In genomic region chr4:148000202-148000772, GRCm38 (mm10) we compare ENCODE assay signal across 11 mouse cellular contexts. TPM values are rescaled to one million over a fixed set of nuclear protein-coding genes. Genes with fewer than 3 reads are reported as not detected.
DNase-seq lines count a peak whose midpoint lies in the region; ATAC-seq and TF ChIP-seq lines count a peak whose summit lies in the region.
"Had no signal": no experiment of that assay in that cellular context is flagged by ENCODE, and none has a peak within 500 bp of the region (broad histone marks: within the 10 kb centered on the region; RNA-seq: fewer than 3 reads in every experiment).

Nppa (plus strand) TSS chr4:148000722.

- no peaks in the 10 kb centered on the region for H3K9me3 ChIP-seq in heart, embryonic 13.5 days
- no peaks in the 10 kb centered on the region for H3K9me3 ChIP-seq in hindbrain, embryonic 16.5 days (ENCODE audit: control insufficient read depth, low read length)

- POLR2A ChIA-PET in Patski (lab: Charles Lee) = no interaction called here

- ATAC-seq in Patski = peak; percentile 67
- peak; percentile 59; the same call in 1 of the 2 replicates for ATAC-seq in heart, embryonic 13.5 days (ENCODE audit: extremely low read depth, insufficient number of reproducible peaks, low FRiP score, low TSS enrichment)
- peak; percentile 24; the same call in 1 of the 2 replicates for ATAC-seq in hindbrain, embryonic 16.5 days

- peak within 1 kb of the TSS; percentile 29 for H3K4me2 ChIP-seq in heart, embryonic 13.5 days
- H3K4me2 ChIP-seq in hindbrain, embryonic 16.5 days (ENCODE audit: low read length) = no peak within 1 kb of the TSS

- in situ Hi-C loops in Patski (cut with MboI; ENCODE audit: low pct_unique_long_range_greater_than_20kb) = loop anchor here (5.0 kb wide), 1 partner anchor 38 kb away; no protein-coding TSS in a partner anchor

- CTCF ChIA-PET in Patski (lab: Charles Lee) = interaction anchor here (0.7 kb wide), 1 partner anchor 8 kb away, joined by 3 read pairs; no protein-coding TSS in a partner anchor

- DNase-seq in heart, adult 11 months = peak; percentile 93
- no peak for DNase-seq in heart, adult 9 months (ENCODE audit: low spot score in 2 of 2)
- no peak for DNase-seq in Patski (ENCODE audit: low read depth, low spot score)
- DNase-seq in kidney, adult 11 months = no peak
- DNase-seq in layer of hippocampus, adult 9-11 months = no peak
- no peak for DNase-seq in cerebellum, adult 18-20 months
- DNase-seq: gastrocnemius, postnatal 10 days; kidney, postnatal 14 days had no signal

- no peak for TF ChIP-seq CTCF in Patski (IDR thresholded peaks at IDR 0.05)

- peak within 1 kb of the TSS; percentile 61 for H3K9ac ChIP-seq in heart, embryonic 13.5 days
- H3K9ac ChIP-seq in hindbrain, embryonic 16.5 days (ENCODE audit: low read depth, low read length) = no peak within 1 kb of the TSS

- H3K4me1 ChIP-seq in heart, embryonic 13.5 days = peaks cover 19% of the 10 kb centered on the region
- peaks cover 20% of the 10 kb centered on the region for H3K4me1 ChIP-seq in hindbrain, embryonic 16.5 days (ENCODE audit: control insufficient read depth, insufficient read depth, low read depth, low read length)

- H3K36me3 ChIP-seq in heart, embryonic 13.5 days = peaks cover 16% of the 10 kb centered on the region
- peaks cover 13% of the 10 kb centered on the region for H3K36me3 ChIP-seq in hindbrain, embryonic 16.5 days (ENCODE audit: control insufficient read depth, insufficient read depth, low read length)

- peak within 1 kb of the TSS; percentile 37 for H3K4me3 ChIP-seq in heart, embryonic 13.5 days
- no peak within 1 kb of the TSS for H3K4me3 ChIP-seq in hindbrain, embryonic 16.5 days (ENCODE audit: low read length)

- no peaks in the 10 kb centered on the region for H3K27me3 ChIP-seq in Patski
- H3K27me3 ChIP-seq in heart, embryonic 13.5 days (replicated peaks) = peaks cover 9% of the 10 kb centered on the region
- H3K27me3 ChIP-seq in hindbrain, embryonic 16.5 days (replicated peaks; ENCODE audit: control insufficient read depth, insufficient read depth, low read length) = no peaks in the 10 kb centered on the region

- peak within 1 kb of the TSS; percentile 67 for H3K27ac ChIP-seq in heart, embryonic 13.5 days (replicated peaks)
- H3K27ac ChIP-seq in hindbrain, embryonic 16.5 days (ENCODE audit: low read depth, low read length) = peak within 1 kb of the TSS; percentile 26; the same call in 1 of the 2 replicates

- 19% methylated on average over 12 of the region's 12 CpGs for WGBS in heart, embryonic 13.5 days
- WGBS in hindbrain, embryonic 16.5 days = 34% methylated on average over 12 of the region's 12 CpGs

RNA-seq across cellular contexts. Expression of gene Nppa, which starts in this region (rescaled TPM):
- 0.31 TPM for polyA plus RNA-seq in Patski (2021)
- polyA plus RNA-seq in heart, embryonic 13.5 days (2015; fragmentation: Nextera tagmentation; extraction: Ambion mirVana) = 4,587 and 5,670 TPM in 2 replicates
- polyA plus RNA-seq in hindbrain, embryonic 16.5 days (2015; fragmentation: Nextera tagmentation; extraction: Ambion mirVana) = 1.2 and 1.6 TPM in 2 replicates
- polyA plus RNA-seq: embryonic facial prominence, embryonic 14.5 days had no signal

Comparison
In these comparisons a context has a peak if more than half of its experiments do, and no peak if none do; other contexts are left out.
1. RNA of gene Nppa (polyA plus RNA-seq): 4,587 to 5,670 TPM in heart, embryonic 13.5 days; 1.2 to 1.6 TPM in hindbrain, embryonic 16.5 days and 0.31 TPM in Patski (single experiment); every median in the first group is over 1,000 times any median in the second.
2. Peak in ATAC-seq in Patski; RNA of the gene not detected or under 1 TPM.
3. Peak in every context shown above with its lines, with median percentiles within 50 percentile points of each other: ATAC-seq.